Mouse (Mus musculus): ENCODE data around the gene Olfr955. TPM values are rescaled to one million over a fixed set of nuclear protein-coding genes. Genes with fewer than 3 reads are reported as not detected.

The Olfr955 gene
- not detected in 2 replicates for total RNA-seq (2023)

DNA sequence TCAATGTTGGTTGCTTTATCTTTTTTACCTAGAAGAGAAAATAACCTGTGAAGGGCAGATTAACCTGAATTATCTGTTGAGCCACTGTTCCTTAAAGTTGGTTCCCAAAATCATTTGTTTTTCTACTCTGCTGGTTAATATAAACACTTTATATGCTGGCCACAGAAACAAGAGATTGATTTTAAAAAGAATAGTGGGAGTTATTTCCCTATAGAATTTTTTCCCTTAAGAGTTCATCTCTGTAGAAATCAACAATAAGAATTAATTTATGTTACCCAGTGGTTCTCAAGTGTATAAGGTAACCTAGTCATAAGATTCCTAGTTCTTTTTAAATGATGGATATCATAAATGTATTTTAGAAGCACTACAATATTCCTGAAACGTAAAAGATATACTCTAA is at the start of gene Olfr955:
TSS of gene Olfr955 (minus strand) at position 101 of the 400 bp plus-strand sequence.

DNA sequence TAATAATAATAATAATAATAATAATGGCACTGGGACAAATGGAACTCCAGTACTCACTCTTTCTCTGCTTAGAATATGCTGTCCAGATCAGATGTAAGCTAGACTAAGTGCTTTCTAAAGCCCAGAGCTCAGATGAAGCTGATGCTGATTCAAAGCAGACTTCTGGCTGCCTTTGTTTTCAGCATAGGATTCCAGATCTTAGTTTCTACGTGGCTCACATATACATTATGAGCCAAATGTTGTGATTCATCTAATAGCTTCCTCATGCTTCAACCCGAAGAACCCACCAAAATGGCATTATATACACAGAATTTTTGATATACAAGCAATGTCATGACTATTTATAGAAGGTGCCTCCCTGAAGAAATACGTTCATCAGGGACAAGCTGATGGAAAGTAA is 43.8 kb upstream of the Olfr955 start, which contains the start of gene Olfr957:
TSS of gene Olfr957 (minus strand) at position 279 of the 400 bp plus-strand sequence.

DNA sequence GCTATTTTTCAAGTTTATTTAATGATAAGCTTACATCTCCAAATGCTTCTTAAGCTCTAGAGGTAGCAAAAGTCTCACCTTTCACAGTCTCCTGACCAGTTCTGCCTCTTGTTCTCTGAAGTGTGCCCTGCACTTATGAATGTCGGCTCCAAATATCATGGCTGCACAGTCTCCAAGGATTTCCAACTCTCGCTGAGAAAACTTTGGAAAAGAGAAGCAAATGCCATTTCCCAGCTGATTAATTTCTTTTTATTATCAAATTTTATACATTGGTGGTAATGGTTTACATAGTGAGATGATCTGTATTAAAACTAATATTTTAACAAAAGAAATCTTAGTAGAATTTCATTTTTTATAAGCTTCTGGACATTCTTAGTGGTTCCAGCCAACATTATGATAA is 22.2 kb upstream of the Olfr955 start, which contains the start of gene Olfr44:
TSS of gene Olfr44 (minus strand) at position 101 of the 400 bp plus-strand sequence.

DNA sequence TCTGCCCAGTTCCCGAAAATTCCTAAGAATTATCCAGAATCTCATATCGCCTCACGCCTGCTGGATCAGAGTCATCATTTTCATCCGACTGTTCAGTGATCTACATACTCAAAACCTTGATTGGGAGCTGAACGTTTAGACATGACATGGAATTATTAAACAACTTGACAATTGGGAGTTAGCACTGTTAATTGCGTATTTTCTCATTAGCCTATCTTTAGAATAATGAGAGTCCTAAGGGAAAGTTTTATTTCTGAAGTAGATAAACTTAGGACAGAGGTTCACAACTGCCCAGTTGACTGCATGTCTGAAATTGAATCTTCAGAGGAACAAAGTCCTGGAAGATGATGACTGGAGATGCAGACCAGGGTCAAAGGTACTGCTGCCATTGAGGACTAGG is 15.3 kb downstream of the Olfr955 start, which contains the start of gene Olfr954:
TSS of gene Olfr954 (plus strand) at position 301 of the 400 bp plus-strand sequence.

DNA sequence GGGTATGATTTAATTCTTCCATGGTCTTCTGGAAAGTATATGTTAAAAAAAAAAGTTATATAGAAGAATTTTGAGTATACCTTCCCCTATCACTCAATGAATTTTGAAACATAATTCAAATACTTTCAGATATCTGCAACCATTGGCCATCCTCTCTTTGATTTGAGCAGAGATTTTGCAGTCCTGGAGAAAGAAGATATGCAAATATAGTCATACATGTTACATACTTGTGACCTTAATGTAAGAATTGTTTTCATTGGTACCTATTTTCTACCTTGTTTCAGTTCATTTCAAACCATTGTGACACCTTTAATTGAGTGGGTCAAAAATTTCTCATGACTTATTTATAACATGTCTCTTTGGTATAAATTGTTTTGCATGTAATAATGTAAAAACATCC is 44.7 kb downstream of the Olfr955 start, which contains the start of gene Olfr952:
TSS of gene Olfr952 (minus strand) at position 101 of the 400 bp plus-strand sequence.

Other genes with a start within 250 kb of the Olfr955 start
- not detected in 2 replicates for gene Olfr1537, start 221.9 kb downstream of the Olfr955 start, total RNA-seq (2023)
- not detected in 2 replicates for gene Olfr945, start 195.1 kb downstream of the Olfr955 start, total RNA-seq (2023)
- gene Olfr948, start 145.9 kb downstream of the Olfr955 start, total RNA-seq (2023): not detected in 2 replicates
- gene Olfr951, start 84.5 kb downstream of the Olfr955 start, total RNA-seq (2023): not detected in 2 replicates
- gene Olfr952, start 44.8 kb downstream of the Olfr955 start, total RNA-seq (2023): not detected in 2 replicates
- gene Olfr954, start 15.2 kb downstream of the Olfr955 start, total RNA-seq (2023): not detected in 2 replicates
- gene Olfr44, start 22.1 kb upstream of the Olfr955 start, total RNA-seq (2023): not detected in 2 replicates
- not detected in 2 replicates for gene Olfr957, start 43.9 kb upstream of the Olfr955 start, total RNA-seq (2023)
- gene Olfr958, start 82.1 kb upstream of the Olfr955 start, total RNA-seq (2023): not detected in 2 replicates
- gene Olfr959, start 103.6 kb upstream of the Olfr955 start, total RNA-seq (2023): not detected in 2 replicates
- not detected in 2 replicates for gene AW551984, start 132.5 kb upstream of the Olfr955 start, total RNA-seq (2023)
- gene Olfr148, start 138.7 kb upstream of the Olfr955 start, total RNA-seq (2023): not detected in 2 replicates
- not detected in 2 replicates for gene Olfr960, start 149.4 kb upstream of the Olfr955 start, total RNA-seq (2023)
- not detected in 2 replicates for gene Olfr961, start 173.1 kb upstream of the Olfr955 start, total RNA-seq (2023)
- not detected in 2 replicates for gene Olfr963, start 195.3 kb upstream of the Olfr955 start, total RNA-seq (2023)
- gene Olfr149, start 235.2 kb upstream of the Olfr955 start, total RNA-seq (2023): not detected in 2 replicates
- not detected in 2 replicates for gene Olfr965, start 239.4 kb upstream of the Olfr955 start, total RNA-seq (2023)

Data from neutrophil, adult 65 days (primary cell).